Mouse (Mus musculus) MEL (cell line): ENCODE results near the gene Foxp3.

Experiments used
- ELF1 ChIP-seq: IDR thresholded peaks from 2 replicates; pipeline ENCODE4 v1.6.1; 2014; ENCODE audit warnings: low read depth, mild to moderate bottlenecking, inconsistent platforms, low read length, improper control_type of control experiment, moderate library complexity
- EP300 ChIP-seq, 2 experiments: IDR thresholded peaks; 2 replicates each; pipeline ENCODE4 v1.6.1; 2011; ENCODE audit warnings: improper control_type of control experiment in 2 of 2, low read length in 2 of 2, low read depth in 1 of 2, mild to moderate bottlenecking in 1 of 2
- POLR2A ChIP-seq, 2 experiments: IDR thresholded peaks; 2 replicates each; pipeline ENCODE4 v1.6.1; 2011 to 2012; ENCODE audit warnings: low read length in 2 of 2, mild to moderate bottlenecking in 2 of 2, control low read depth in 1 of 2, improper control_type of control experiment in 1 of 2, low read depth in 1 of 2, moderate library complexity in 1 of 2; ENCODE audit not compliant: control insufficient read depth in 1 of 2, insufficient read depth in 1 of 2, poor library complexity in 1 of 2
- TCF12 ChIP-seq: IDR thresholded peaks from 2 replicates; pipeline ENCODE4 v1.6.1; 2014; ENCODE audit warnings: low read depth, mild to moderate bottlenecking, inconsistent platforms, low read length, improper control_type of control experiment, moderate library complexity

DNA sequence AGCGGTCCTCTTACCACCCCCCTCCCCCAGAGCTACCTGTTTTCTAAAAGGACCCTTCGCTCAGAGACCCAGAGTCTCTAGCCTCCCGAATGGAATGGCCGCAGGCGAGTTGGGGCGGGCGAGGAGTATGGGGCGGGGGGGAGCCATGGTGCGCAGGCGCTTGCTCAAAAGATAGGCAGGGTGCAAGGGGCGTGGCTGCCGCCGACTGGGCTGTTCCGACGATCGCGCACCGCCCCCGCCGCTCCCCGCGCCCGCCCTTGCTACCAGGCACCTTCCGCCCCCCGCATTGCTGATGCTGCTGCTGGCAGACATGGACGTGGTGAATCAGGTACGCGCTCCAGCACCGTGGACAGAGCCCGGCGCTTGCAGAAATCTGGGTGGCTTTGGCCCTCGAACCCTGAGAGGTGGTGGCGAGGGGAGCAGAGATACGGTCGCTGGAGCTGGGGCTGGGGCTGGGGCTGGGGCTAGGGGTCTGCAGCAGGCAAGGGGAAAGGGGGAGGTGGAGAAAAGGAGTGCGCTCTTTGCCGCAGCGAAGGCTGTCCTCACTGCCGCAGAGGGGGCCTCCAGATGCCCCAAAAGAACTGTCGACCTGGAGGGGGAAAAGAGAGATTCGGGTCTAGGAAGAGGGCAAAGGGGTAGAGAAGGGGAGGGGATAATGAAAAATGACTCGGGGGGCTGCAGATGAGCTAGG is 65.1 kb downstream of the Foxp3 start, which contains the start of gene Syp:
- TF ChIP-seq POLR2A (IDR thresholded peaks at IDR 0.05; ENCODE audit: control insufficient read depth in 1 of 2, insufficient read depth in 1 of 2, low read depth in 1 of 2, low read length in 2 of 2, poor library complexity in 1 of 2) (peak in 1 of 2 experiments; percentile 51; a peak in 1 of 4 replicates), EP300 (IDR thresholded peaks at IDR 0.05; ENCODE audit: low read depth in 1 of 2, low read length in 2 of 2) (peak in 1 of 2 experiments; percentile 35; a peak in 1 of 4 replicates), TCF12 (peak; percentile 20; the same call in 1 of the 2 replicates), ELF1 (peak; percentile 62)
